Mouse (Mus musculus): ENCODE measurements at regions not wholly inside any gene's neighbourhood (a gene's known extent, or its start where the extent isn't known, plus 50 kb on each side); places are given as distances from the start of the nearest gene placed in this dataset.

GRCm38 (mm10) chr2:8477827-8478528, 968.6 kb upstream of the Celf2 start:
- TF ChIP-seq CTCF (IDR thresholded peaks at IDR 0.05; ENCODE audit: low read depth) (no peak), EP300 (IDR thresholded peaks at IDR 0.05; ENCODE audit: low read depth) (no peak)
